Mouse (Mus musculus) forebrain, embryonic 11.5 days (tissue): ENCODE results near the gene Tmem274. TPM values are rescaled to one million over a fixed set of nuclear protein-coding genes. Genes with fewer than 3 reads are reported as not detected.
"Not testable (repeated sequence)": the region's sequence is repeated elsewhere in the genome, so short reads cannot be mapped to it uniquely, and the experiment has no call there.

ENCODE experiments used
- ATAC-seq: fragments of 200-750 bp; cut with Nextera tagmentation; replicated peaks from 2 replicates; pipeline ENCODE4 v1.8.0; 2017; ENCODE audit warnings: moderate TSS enrichment; ENCODE audit not compliant: low FRiP score
- DNase-seq: peaks from one replicate; pipeline ENCODE4 v3.0.0-alpha.2; 2017; ENCODE audit warnings: low spot score
- H3K27ac ChIP-seq: fragments of 300-500 bp; sonication (generic); 2 replicates; pipeline ENCODE4 v1.5.1; 2014; ENCODE audit warnings: low read depth, low read length
- H3K27me3 ChIP-seq: fragments of 300-500 bp; sonication (generic); 2 replicates; pipeline ENCODE4 v1.6.1; 2014; ENCODE audit warnings: mild to moderate bottlenecking, low read length, mixed read lengths; ENCODE audit not compliant: control insufficient read depth, insufficient read depth
- H3K36me3 ChIP-seq: fragments of 300-500 bp; sonication (generic); 2 replicates; pipeline ENCODE4 v1.6.1; 2014; ENCODE audit warnings: mild to moderate bottlenecking, low read length, moderate library complexity, mixed read lengths; ENCODE audit not compliant: control insufficient read depth, insufficient read depth
- H3K4me1 ChIP-seq: fragments of 300-500 bp; sonication (generic); replicated peaks from 2 replicates; pipeline ENCODE4 v1.6.1; 2014; ENCODE audit warnings: low read length, mixed read lengths; ENCODE audit not compliant: control insufficient read depth, insufficient read depth
- H3K4me2 ChIP-seq: fragments of 300-500 bp; sonication (generic); 2 replicates; pipeline ENCODE4 v1.6.1; 2014; ENCODE audit warnings: low read depth, mild to moderate bottlenecking, low read length, moderate library complexity, mixed read lengths; ENCODE audit not compliant: severe bottlenecking
- H3K4me3 ChIP-seq: fragments of 300-500 bp; sonication (generic); 2 replicates; pipeline ENCODE4 v1.5.1; 2014; ENCODE audit warnings: low read depth, low read length
- H3K9ac ChIP-seq: fragments of 300-500 bp; sonication (generic); 2 replicates; pipeline ENCODE4 v1.6.1; 2014; ENCODE audit warnings: low read length
- H3K9me3 ChIP-seq: fragments of 300-500 bp; sonication (generic); 2 replicates; pipeline ENCODE4 v1.6.1; 2016; ENCODE audit warnings: low read length, mixed read lengths; ENCODE audit not compliant: control insufficient read depth
- WGBS: fragments of 180-500 bp; shearing (Covaris S2); extraction: QIAGEN DNeasy Blood & Tissue Kit; methylation state at CpG from one replicate; pipeline ENCODE4 v1.1.7; 2014; 5-methylcytosine and 5-hydroxymethylcytosine counted together
- polyA plus RNA-seq: library from polyadenylated mRNA; unstranded; fragments of >200 nt; fragmentation: Nextera tagmentation; extraction: Ambion mirVana; gene quantifications from 2 replicates; pipeline ENCODE4 v1.2.1, GENCODE M21; 2014

The Tmem274 gene
- polyA plus RNA-seq, 1 experiment from 2014 or later = 0.99 TPM

GRCm38 (mm10) chr4:149460475-149460874 lies 16.7 kb upstream of the Tmem274 start:
- H3K4me2 ChIP-seq, DNase-seq, H3K9ac ChIP-seq, H3K36me3 ChIP-seq, H3K27ac ChIP-seq, H3K4me1 ChIP-seq, ATAC-seq, H3K4me3 ChIP-seq, H3K27me3 ChIP-seq, H3K9me3 ChIP-seq: not testable (repeated sequence)
- WGBS = 89% methylated on average over 2 of the region's 2 CpGs

- no peak overlapping the region for H3K4me3 ChIP-seq
Observed at GRCm38 (mm10) chr4:149461579-149462304, 15.4 kb upstream of the Tmem274 start.

GRCm38 (mm10) chr4:149462305-149462971 lies 14.7 kb upstream of the Tmem274 start:
- ATAC-seq = no peak
- H3K27ac ChIP-seq = no peak overlapping the region
- no peak overlapping the region for H3K4me2 ChIP-seq
- H3K9ac ChIP-seq = no peak overlapping the region
- no peaks in the 10 kb centered on the region for H3K9me3 ChIP-seq
- H3K4me3 ChIP-seq = no peak overlapping the region
- no peaks in the 10 kb centered on the region for H3K36me3 ChIP-seq
- 83% methylated on average over 6 of the region's 6 CpGs for WGBS
- H3K27me3 ChIP-seq = no peaks in the 10 kb centered on the region
- no peak for DNase-seq
- no peaks in the 10 kb centered on the region for H3K4me1 ChIP-seq

More at GRCm38 (mm10) chr4:149461579-149462304, 15.4 kb upstream of the Tmem274 start:
- ATAC-seq (no peak), DNase-seq (no peak)
- no peak overlapping the region for H3K27ac ChIP-seq
- H3K9me3 ChIP-seq = no peaks in the 10 kb centered on the region
- no peaks in the 10 kb centered on the region for H3K27me3 ChIP-seq
- WGBS = 72% methylated on average over 6 of the region's 7 CpGs
- no peak overlapping the region for H3K4me2 ChIP-seq
- no peak overlapping the region for H3K9ac ChIP-seq
- no peaks in the 10 kb centered on the region for H3K4me1 ChIP-seq
- H3K36me3 ChIP-seq = no peaks in the 10 kb centered on the region

- H3K27ac ChIP-seq = no peak overlapping the region
- ATAC-seq (no peak), DNase-seq (no peak)
- H3K36me3 ChIP-seq = no peaks in the 10 kb centered on the region; the same call in 1 of the 2 replicates
- no peak overlapping the region for H3K4me3 ChIP-seq
- no peak overlapping the region for H3K9ac ChIP-seq
- 79% methylated on average over 6 of the region's 6 CpGs for WGBS
- H3K27me3 ChIP-seq = no peaks in the 10 kb centered on the region
- H3K4me1 ChIP-seq = no peaks in the 10 kb centered on the region
- no peaks in the 10 kb centered on the region for H3K9me3 ChIP-seq
- H3K4me2 ChIP-seq = no peak overlapping the region
Observed at GRCm38 (mm10) chr4:149463435-149463950, 13.7 kb upstream of the Tmem274 start.

- Histone ChIP-seq H3K27me3 (no peaks in the 10 kb centered on the region), H3K9me3 (no peaks in the 10 kb centered on the region), H3K9ac (no peak overlapping the region), H3K36me3 (peaks cover 6% of the 10 kb centered on the region), H3K27ac (no peak overlapping the region), H3K4me1 (no peaks in the 10 kb centered on the region), H3K4me2 (no peak overlapping the region), H3K4me3 (no peak overlapping the region)
- DNase-seq (no peak), ATAC-seq (no peak)
- 96% methylated on average over 3 of the region's 3 CpGs for WGBS
Observed at GRCm38 (mm10) chr4:149469557-149469956, 7.6 kb upstream of the Tmem274 start.

- DNase-seq (no peak), ATAC-seq (no peak)
- 85% methylated on average over 7 of the region's 7 CpGs for WGBS
- no peaks in the 10 kb centered on the region for H3K27me3 ChIP-seq
- no peak overlapping the region for H3K27ac ChIP-seq
- H3K4me3 ChIP-seq = no peak overlapping the region
- H3K9ac ChIP-seq = no peak overlapping the region
- no peaks in the 10 kb centered on the region for H3K4me1 ChIP-seq
- no peak overlapping the region for H3K4me2 ChIP-seq
- peaks cover 6% of the 10 kb centered on the region for H3K36me3 ChIP-seq
- H3K9me3 ChIP-seq = no peaks in the 10 kb centered on the region
Observed at GRCm38 (mm10) chr4:149475096-149475495, 2.1 kb upstream of the Tmem274 start.

- Histone ChIP-seq H3K27ac (peak overlapping the region; percentile 57; the same call in 1 of the 2 replicates), H3K4me3 (peak overlapping the region; percentile 76), H3K4me1 (0 out of 2 replicates have a peak, but pooled peaks cover 4% of the 10 kb centered on the region), H3K4me2 (peak overlapping the region; percentile 84), H3K27me3 (no peaks in the 10 kb centered on the region), H3K9me3 (no peaks in the 10 kb centered on the region), H3K36me3 (peaks cover 2% of the 10 kb centered on the region; the same call in 1 of the 2 replicates), H3K9ac (peak overlapping the region; percentile 71)
- 56% methylated on average over 3 of the region's 3 CpGs for WGBS
- DNase-seq = no peak
- ATAC-seq = no peak
Observed at GRCm38 (mm10) chr4:149484566-149484965, 7.4 kb downstream of the Tmem274 start.

- Histone ChIP-seq H3K36me3 (peaks cover 7% of the 10 kb centered on the region; the same call in 1 of the 2 replicates), H3K4me1 (0 out of 2 replicates have a peak, but pooled peaks cover 4% of the 10 kb centered on the region), H3K9ac (peak within 1 kb of the TSS; percentile 71), H3K4me3 (peak within 1 kb of the TSS; percentile 76), H3K27ac (peak within 1 kb of the TSS; percentile 57; the same call in 1 of the 2 replicates), H3K4me2 (peak within 1 kb of the TSS; percentile 84), H3K27me3 (no peaks in the 10 kb centered on the region), H3K9me3 (no peaks in the 10 kb centered on the region)
- peak; percentile 98 for DNase-seq
- WGBS = under 1% methylated on average over 60 of the region's 60 CpGs
- ATAC-seq = peak; percentile 98
Observed at GRCm38 (mm10) chr4:149485053-149485824, 8.1 kb downstream of the Tmem274 start, which contains the start of the genes Nmnat1 and Lzic. TSS of gene Nmnat1 (minus strand) at chr4:149485202. TSS of gene Lzic (plus strand) at chr4:149485229.
